Mouse (Mus musculus) kidney, embryonic 15.5 days (tissue): ENCODE measurements around the gene Atxn10. TPM values are rescaled to one million over a fixed set of nuclear protein-coding genes. Genes with fewer than 3 reads are reported as not detected.

Source experiments
- ATAC-seq: fragments of 200-750 bp; cut with Nextera tagmentation; replicated peaks from 2 replicates; pipeline ENCODE4 v1.8.0; 2017; ENCODE audit warnings: moderate TSS enrichment; ENCODE audit not compliant: low FRiP score
- H3K27ac ChIP-seq: fragments of 300-500 bp; sonication (generic); 2 replicates; pipeline ENCODE4 v1.5.1; 2015; ENCODE audit warnings: mild to moderate bottlenecking, inconsistent platforms
- H3K27me3 ChIP-seq: fragments of 300-500 bp; sonication (generic); 2 replicates; pipeline ENCODE4 v1.6.1; 2015; ENCODE audit warnings: inconsistent platforms
- H3K36me3 ChIP-seq: fragments of 300-500 bp; sonication (generic); 2 replicates; pipeline ENCODE4 v1.6.1; 2015; ENCODE audit warnings: inconsistent platforms
- H3K4me1 ChIP-seq: fragments of 300-500 bp; sonication (generic); 2 replicates; pipeline ENCODE4 v1.6.1; 2015; ENCODE audit warnings: inconsistent platforms
- H3K4me2 ChIP-seq: fragments of 300-500 bp; sonication (generic); 2 replicates; pipeline ENCODE4 v1.6.1; 2015; ENCODE audit warnings: moderate library complexity, mild to moderate bottlenecking, inconsistent platforms
- H3K4me3 ChIP-seq: fragments of 300-500 bp; sonication (generic); replicated peaks from 2 replicates; pipeline ENCODE4 v1.5.1; 2015; ENCODE audit warnings: mild to moderate bottlenecking, inconsistent platforms
- H3K9ac ChIP-seq: fragments of 300-500 bp; sonication (generic); 2 replicates; pipeline ENCODE4 v1.6.1; 2015; ENCODE audit warnings: mild to moderate bottlenecking, inconsistent platforms
- H3K9me3 ChIP-seq: fragments of 300-500 bp; sonication (generic); replicated peaks from 2 replicates; pipeline ENCODE4 v1.6.1; 2016; ENCODE audit warnings: inconsistent platforms
- WGBS: fragments of 180-500 bp; shearing (Covaris S2); methylation state at CpG from one replicate; pipeline ENCODE4 v1.1.7; 2015; ENCODE audit warnings: mixed read lengths; 5-methylcytosine and 5-hydroxymethylcytosine counted together
- polyA plus RNA-seq: library from polyadenylated mRNA; unstranded; fragments of >200 nt; fragmentation: Nextera tagmentation; extraction: Ambion mirVana; gene quantifications from 2 replicates; pipeline ENCODE4 v1.2.1, GENCODE M21; 2015

The Atxn10 gene
- polyA plus RNA-seq, 1 experiment from 2014 or later, result 287 TPM

DNA sequence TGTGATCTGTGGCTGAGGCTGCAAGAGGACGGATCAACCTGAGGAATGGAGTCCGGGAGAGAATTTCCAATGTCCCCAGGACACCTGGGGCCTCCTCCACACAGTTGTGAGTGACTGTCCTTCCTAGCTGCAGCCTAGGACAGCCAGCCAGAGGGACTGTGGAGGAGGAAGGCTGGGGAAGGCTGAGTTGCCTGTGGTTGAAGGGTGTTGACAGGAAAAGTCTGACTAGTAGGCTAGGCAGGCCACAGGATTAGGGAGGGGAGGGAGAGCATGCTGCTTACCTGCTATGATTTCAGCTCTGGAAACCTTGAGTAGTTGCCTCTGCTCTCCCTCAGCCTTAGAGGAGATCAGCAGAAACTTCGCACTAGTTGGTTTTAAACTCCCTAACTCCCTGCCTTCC, 71.3 kb downstream of the Atxn10 start:
- Histone ChIP-seq H3K9me3 (no peaks in the 10 kb centered on the region), H3K36me3 (peaks cover 17% of the 10 kb centered on the region), H3K4me1 (peaks cover 4% of the 10 kb centered on the region), H3K4me3 (no peak overlapping the region), H3K27me3 (no peaks in the 10 kb centered on the region), H3K27ac (no peak overlapping the region), H3K4me2 (no peak overlapping the region), H3K9ac (no peak overlapping the region)
- ATAC-seq, result no peak
- WGBS, result 80% methylated on average over 3 of the region's 3 CpGs

DNA sequence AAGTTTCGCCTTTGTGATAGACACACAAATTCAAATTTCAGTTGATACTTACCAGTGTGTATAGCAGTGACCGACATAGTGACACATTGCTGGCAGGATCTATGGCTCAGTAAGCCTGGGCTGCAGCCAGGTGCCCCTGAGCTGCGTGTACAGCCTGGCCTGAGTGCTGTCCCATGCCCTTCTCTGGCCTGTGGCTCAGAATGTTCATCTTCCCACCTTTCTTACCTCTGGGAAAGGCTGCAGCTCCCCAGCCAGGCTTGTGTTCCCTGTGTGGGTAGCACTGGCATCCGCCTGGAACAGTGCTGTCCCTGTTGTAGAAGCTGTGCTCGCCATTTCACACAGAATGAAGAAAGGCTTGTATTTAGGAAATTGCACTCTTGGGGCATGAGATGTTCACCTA, 72.7 kb downstream of the Atxn10 start:
- no peak for ATAC-seq
- Histone ChIP-seq H3K4me1 (peaks cover 4% of the 10 kb centered on the region), H3K36me3 (peaks cover 9% of the 10 kb centered on the region; the same call in 1 of the 2 replicates), H3K27me3 (no peaks in the 10 kb centered on the region), H3K4me3 (no peak overlapping the region), H3K9me3 (no peaks in the 10 kb centered on the region), H3K27ac (no peak overlapping the region), H3K4me2 (no peak overlapping the region), H3K9ac (no peak overlapping the region)
- WGBS, result 78% methylated on average over 5 of the region's 5 CpGs

DNA sequence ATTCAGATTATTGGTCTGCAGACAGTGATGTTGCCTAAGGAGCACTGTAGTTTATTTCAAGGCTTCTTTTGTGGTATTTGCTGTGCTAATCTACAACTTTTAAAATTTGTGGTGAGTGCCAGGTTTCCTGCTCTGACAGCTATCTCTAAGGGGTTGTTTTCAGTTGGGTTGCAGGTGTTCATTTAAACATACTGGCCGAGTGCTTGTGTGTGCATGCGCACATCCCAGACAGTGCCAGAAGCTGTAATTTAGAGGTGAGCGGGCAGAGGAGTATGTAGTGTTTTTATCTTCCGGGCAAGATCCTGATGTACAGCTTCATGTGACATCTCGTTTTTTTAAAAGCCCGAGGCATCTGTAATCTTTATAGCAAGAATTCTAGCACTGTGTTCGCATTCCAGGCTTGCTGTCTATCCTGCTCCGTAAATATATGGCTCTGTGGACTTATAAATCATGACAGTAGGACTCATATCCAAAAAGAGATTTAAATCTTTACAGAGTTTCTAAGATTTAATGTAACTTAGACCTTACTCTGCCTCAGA, 73.3 kb downstream of the Atxn10 start:
- WGBS, result 53% methylated on average over 8 of the region's 8 CpGs
- Histone ChIP-seq H3K9me3 (no peaks in the 10 kb centered on the region), H3K27me3 (no peaks in the 10 kb centered on the region), H3K4me1 (peaks cover 4% of the 10 kb centered on the region), H3K4me3 (no peak overlapping the region), H3K4me2 (no peak overlapping the region), H3K9ac (no peak overlapping the region), H3K27ac (no peak overlapping the region), H3K36me3 (peaks cover 9% of the 10 kb centered on the region; the same call in 1 of the 2 replicates)
- no peak for ATAC-seq

DNA sequence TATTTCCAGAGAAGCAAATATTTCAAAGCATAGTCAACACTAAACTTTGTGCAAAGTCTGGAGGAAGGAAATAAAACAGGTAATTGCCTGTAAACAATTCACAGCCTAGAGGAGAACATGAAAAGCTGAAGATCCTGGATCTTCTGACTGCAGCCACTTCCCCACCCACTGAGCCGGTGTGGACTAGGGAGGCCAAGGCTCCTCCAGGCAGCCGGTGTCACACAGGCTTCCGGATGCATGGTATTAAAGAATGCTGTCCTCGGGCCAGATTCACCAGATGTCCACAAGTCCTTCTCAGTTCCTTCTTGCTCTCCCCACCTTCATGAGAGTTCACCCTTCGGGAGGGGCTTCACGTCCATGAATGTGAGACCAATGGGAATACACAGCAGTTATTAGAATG, 73.8 kb downstream of the Atxn10 start:
- no peak for ATAC-seq
- Histone ChIP-seq H3K4me1 (peaks cover 4% of the 10 kb centered on the region), H3K4me2 (no peak overlapping the region), H3K9me3 (no peaks in the 10 kb centered on the region), H3K36me3 (peaks cover 11% of the 10 kb centered on the region; the same call in 1 of the 2 replicates), H3K9ac (no peak overlapping the region), H3K4me3 (no peak overlapping the region), H3K27me3 (no peaks in the 10 kb centered on the region), H3K27ac (no peak overlapping the region)
- WGBS, result 72% methylated on average over 6 of the region's 6 CpGs

DNA sequence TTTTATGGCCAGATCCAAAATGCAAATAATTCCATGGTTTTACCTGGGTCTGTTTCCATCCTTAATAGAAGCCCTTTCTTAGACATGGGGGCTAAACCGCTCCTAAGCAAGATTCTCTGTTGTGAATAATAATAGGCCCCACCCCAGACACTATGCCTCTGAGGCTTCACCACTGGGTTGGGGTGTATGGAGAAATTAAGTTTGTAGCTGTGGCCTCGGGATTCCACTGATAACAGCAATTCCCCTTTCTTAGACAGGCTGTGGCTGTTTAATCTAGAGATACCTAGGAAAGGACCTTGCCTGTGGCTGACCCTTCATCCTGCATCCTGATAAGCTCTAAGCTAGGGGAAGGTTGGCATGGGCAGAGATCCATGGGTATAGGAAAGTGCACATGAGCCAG, 78.6 kb downstream of the Atxn10 start:
- Histone ChIP-seq H3K4me3 (no peak overlapping the region), H3K9ac (no peak overlapping the region), H3K9me3 (no peaks in the 10 kb centered on the region), H3K4me2 (no peak overlapping the region), H3K4me1 (peaks cover 4% of the 10 kb centered on the region; the same call in 1 of the 2 replicates), H3K27me3 (no peaks in the 10 kb centered on the region), H3K36me3 (peaks cover 11% of the 10 kb centered on the region; the same call in 1 of the 2 replicates), H3K27ac (no peak overlapping the region)
- WGBS, result 87% methylated on average over 2 of the region's 2 CpGs
- no peak for ATAC-seq

DNA sequence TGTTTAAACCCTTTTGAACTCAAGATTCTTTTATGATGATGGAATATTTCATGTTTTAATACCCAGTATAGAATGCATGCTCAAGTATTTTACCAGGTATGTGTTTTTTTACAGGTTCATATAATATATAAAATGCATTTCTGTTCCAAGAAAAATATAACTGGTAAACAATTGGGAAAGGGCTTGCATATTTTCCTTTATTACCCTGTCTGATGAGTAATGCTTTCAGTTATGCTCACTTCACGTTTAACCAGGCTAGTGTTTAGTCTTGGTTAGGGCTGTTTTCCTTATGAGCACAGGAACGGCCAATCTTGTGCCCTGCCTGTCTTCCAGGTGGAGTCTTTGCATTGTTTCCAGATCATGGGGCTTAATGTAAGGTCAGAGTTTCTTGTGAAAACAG, 84.6 kb downstream of the Atxn10 start:
- Histone ChIP-seq H3K27me3 (no peaks in the 10 kb centered on the region), H3K4me2 (no peak overlapping the region), H3K4me3 (no peak overlapping the region), H3K4me1 (peaks cover 19% of the 10 kb centered on the region; the same call in 1 of the 2 replicates), H3K9me3 (no peaks in the 10 kb centered on the region), H3K36me3 (peaks cover 9% of the 10 kb centered on the region; the same call in 1 of the 2 replicates), H3K9ac (no peak overlapping the region), H3K27ac (peak overlapping the region; percentile 41; the same call in 1 of the 2 replicates)
- no peak for ATAC-seq
- 60% methylated on average over 2 of the region's 2 CpGs for WGBS

DNA sequence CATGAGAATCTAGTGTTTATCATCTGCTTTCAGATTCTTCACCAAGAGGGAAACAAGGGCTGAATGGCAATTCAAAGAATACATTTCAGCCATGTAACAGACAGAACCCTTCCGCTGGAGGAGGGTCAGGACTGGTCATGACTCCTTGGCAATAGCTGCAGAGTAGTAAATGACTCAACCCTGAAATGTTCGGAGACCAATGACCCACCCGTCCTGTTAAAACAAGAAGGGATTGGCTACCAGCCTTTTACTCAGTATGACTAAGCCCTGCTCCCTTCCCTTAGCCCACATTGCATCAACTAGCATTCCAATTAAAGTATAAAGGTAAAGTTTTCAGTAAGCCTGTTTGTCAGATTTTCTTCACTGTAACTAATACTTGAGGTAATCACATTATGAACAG, 88.2 kb downstream of the Atxn10 start:
- Histone ChIP-seq H3K27ac (no peak overlapping the region), H3K4me2 (no peak overlapping the region), H3K27me3 (no peaks in the 10 kb centered on the region), H3K4me1 (peaks cover 24% of the 10 kb centered on the region), H3K4me3 (no peak overlapping the region), H3K9me3 (no peaks in the 10 kb centered on the region), H3K9ac (no peak overlapping the region), H3K36me3 (no peaks in the 10 kb centered on the region)
- no peak for ATAC-seq
- 63% methylated on average over 3 of the region's 3 CpGs for WGBS

DNA sequence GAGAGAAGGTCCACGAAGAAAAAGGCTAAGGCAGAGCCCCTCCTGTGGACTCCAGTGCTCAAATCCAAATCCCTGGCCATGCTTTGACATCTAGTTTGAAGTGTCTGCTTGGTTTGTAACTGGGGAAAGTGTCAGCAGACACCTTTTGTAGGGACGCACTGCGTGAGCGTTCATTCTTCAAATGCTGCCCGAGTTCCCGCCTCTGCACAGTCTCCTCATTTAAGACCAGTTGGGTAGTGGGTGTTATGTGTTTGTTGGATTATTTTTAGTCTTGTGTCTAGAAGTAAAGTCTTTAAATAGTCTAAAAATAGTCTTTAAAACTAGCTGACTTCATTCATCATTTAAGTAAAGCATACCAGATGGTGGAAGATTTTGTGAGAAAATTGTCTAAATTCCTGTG, 92.1 kb downstream of the Atxn10 start:
- 91% methylated on average over 6 of the region's 6 CpGs for WGBS
- Histone ChIP-seq H3K9ac (no peak overlapping the region), H3K9me3 (no peaks in the 10 kb centered on the region), H3K4me3 (no peak overlapping the region), H3K4me1 (peaks cover 17% of the 10 kb centered on the region), H3K4me2 (no peak overlapping the region), H3K27me3 (no peaks in the 10 kb centered on the region), H3K27ac (0 out of 2 replicates have a peak overlapping the region, but pooled peaks have one; percentile 1), H3K36me3 (no peaks in the 10 kb centered on the region)
- ATAC-seq, result no peak

DNA sequence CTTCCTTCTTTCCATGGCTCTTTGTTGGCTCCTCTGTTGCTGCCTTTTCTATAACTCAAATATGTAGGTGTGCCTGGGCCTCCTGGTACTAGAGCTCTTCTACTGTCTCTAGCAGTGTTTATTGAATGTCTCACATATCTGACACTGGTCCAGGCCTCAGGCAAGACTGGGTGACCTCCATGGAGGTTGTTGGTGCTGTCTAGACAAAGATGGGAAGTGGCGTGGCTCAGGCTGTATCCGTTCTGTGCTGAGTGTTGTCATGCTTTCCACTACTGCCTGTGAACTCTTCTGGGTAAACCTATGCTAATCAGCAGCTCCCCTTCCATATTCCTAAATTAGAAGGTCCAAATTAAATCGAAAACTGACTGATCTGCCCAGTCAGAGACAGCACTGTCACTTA, 106.5 kb downstream of the Atxn10 start:
- Histone ChIP-seq H3K4me2 (no peak overlapping the region), H3K27me3 (no peaks in the 10 kb centered on the region), H3K27ac (no peak overlapping the region), H3K4me3 (no peak overlapping the region), H3K9ac (no peak overlapping the region), H3K36me3 (peaks cover 61% of the 10 kb centered on the region), H3K4me1 (no peaks in the 10 kb centered on the region), H3K9me3 (no peaks in the 10 kb centered on the region)
- 92% methylated on average over 3 of the region's 3 CpGs for WGBS
- ATAC-seq, result no peak

DNA sequence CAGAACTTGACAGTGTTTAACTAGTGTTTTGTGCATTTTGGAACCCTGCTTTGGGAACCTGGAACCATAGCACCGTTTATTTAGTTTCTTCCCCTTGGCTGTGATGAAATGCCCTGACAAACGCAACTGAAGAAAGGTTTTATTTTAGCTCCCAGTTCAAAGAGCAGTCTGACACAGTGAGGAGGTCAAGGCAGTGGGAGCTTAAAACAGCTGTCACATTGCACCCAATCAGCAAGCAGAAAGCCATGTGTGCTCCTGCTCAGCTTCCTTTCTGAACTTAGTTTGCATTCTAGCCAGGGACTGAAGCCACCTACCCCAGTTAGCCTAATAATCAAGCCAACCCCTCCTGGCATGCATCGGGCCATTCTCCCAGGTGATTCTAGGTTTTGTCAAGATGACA, 110.6 kb downstream of the Atxn10 start:
- no peak overlapping the region for H3K27ac ChIP-seq
- no peak overlapping the region for H3K9ac ChIP-seq
- no peaks in the 10 kb centered on the region for H3K27me3 ChIP-seq
- H3K4me3 ChIP-seq, result no peak overlapping the region
- ATAC-seq, result no peak
- no peak overlapping the region for H3K4me2 ChIP-seq
- peaks cover 37% of the 10 kb centered on the region for H3K36me3 ChIP-seq
- H3K4me1 ChIP-seq, result no peaks in the 10 kb centered on the region
- WGBS, result 74% methylated on average over 3 of the region's 3 CpGs
- H3K9me3 ChIP-seq, result no peaks in the 10 kb centered on the region

DNA sequence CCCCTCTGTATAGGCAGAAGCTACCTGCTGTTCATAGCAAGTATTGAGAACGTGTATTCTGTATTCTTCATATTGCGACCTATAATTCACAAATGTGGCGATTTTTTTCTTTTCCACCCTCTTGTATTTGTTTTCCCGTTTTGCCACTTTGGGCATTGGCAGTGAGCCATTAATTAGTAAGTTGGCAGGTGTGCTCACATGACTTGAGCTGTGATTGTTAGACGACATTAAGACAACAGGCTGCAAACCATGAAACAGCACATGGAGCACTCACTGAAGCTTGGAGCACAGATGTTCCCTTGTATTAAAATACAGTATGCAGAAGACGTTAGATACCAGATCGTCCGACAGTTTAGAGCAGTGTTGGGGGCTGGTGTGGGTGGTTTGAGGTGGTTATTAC, 120.8 kb downstream of the Atxn10 start:
- Histone ChIP-seq H3K4me1 (no peaks in the 10 kb centered on the region), H3K27ac (no peak overlapping the region), H3K9ac (no peak overlapping the region), H3K4me3 (no peak overlapping the region), H3K9me3 (no peaks in the 10 kb centered on the region), H3K27me3 (no peaks in the 10 kb centered on the region), H3K4me2 (no peak overlapping the region), H3K36me3 (peaks cover 48% of the 10 kb centered on the region)
- 83% methylated on average over 8 of the region's 8 CpGs for WGBS
- ATAC-seq, result no peak

DNA sequence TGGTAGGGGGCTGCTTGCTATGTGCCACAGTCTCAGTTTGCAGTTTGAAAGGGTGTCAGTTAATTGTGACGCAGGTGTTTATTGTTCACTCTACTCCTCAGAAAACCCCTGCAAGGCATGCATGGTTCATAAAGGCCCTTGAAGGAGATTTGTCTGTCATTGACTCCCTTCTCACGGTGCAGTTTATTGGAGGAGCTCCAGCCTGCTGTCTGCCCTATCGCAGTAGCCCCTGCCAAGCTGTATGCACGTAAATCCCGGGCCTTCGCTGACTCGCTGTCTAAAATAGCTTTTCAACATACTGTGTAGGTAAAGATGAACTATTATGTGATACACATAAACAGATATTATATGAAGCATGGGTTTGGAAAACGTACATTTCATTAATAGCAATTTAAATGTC, 121.8 kb downstream of the Atxn10 start:
- H3K4me3 ChIP-seq, result no peak overlapping the region
- WGBS, result 81% methylated on average over 8 of the region's 8 CpGs
- H3K36me3 ChIP-seq, result peaks cover 57% of the 10 kb centered on the region
- no peaks in the 10 kb centered on the region for H3K27me3 ChIP-seq
- H3K4me1 ChIP-seq, result no peaks in the 10 kb centered on the region
- no peaks in the 10 kb centered on the region for H3K9me3 ChIP-seq
- no peak overlapping the region for H3K9ac ChIP-seq
- no peak for ATAC-seq
- H3K4me2 ChIP-seq, result no peak overlapping the region
- H3K27ac ChIP-seq, result no peak overlapping the region

DNA sequence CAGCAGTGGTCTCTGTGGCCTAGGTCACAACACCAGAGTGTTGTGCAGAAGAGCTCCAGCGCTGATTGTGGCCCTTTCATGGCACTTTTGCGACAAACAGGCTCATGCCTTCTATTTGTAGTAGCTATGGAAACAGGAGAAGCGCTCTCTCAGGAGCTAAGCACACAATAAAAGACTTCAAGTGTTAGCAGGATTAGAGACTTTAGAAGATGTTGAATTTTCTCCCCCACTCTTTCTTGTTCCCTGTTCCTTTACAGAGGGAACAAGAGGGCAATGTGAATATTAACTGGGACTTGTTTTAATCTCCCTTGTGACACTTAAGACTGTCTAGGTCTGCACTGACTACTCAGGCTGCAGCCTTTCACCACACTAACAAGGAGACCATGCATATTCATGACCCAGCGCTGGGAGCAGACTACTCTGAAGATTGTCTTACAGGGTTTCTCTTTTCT, 122.6 kb downstream of the Atxn10 start:
- Histone ChIP-seq H3K36me3 (peaks cover 61% of the 10 kb centered on the region), H3K9ac (no peak overlapping the region), H3K4me2 (no peak overlapping the region), H3K9me3 (no peaks in the 10 kb centered on the region), H3K4me3 (no peak overlapping the region), H3K27ac (0 out of 2 replicates have a peak overlapping the region, but pooled peaks have one; percentile 18), H3K4me1 (no peaks in the 10 kb centered on the region), H3K27me3 (no peaks in the 10 kb centered on the region)
- no peak for ATAC-seq
- 63% methylated on average over 4 of the region's 4 CpGs for WGBS
